Mouse (Mus musculus): Measurements from ENCODE around the gene Ankrd16. TPM values are rescaled to one million over a fixed set of nuclear protein-coding genes. Genes with fewer than 3 reads are reported as not detected.

Gene Ankrd16
- polyA plus RNA-seq, 1 experiment = not detected

DNA sequence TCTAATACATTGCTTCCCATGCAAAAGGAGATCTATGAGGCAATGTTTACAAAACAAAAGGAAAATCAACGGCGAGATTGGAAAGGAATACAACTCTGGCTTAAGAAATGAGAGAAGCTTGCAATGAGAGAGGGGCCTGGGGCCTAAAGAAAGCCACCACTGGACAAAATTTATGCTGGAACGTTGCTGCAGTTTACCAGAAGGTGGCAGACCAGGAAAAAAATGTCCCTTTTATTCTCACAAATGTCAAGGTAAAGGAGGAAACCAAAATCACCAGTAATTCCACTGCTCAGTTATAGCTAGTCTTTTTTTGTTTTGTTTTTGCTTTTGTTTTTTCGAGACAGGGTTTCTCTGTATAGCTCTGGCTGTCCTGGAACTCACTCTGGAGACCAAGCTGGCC, 17.0 kb downstream of the Ankrd16 start:
- no peaks in the 10 kb centered on the region for H3K4me1 ChIP-seq (ENCODE audit: control insufficient read depth, insufficient read depth, low read length)
- 69% methylated on average over 4 of the region's 4 CpGs for WGBS
- TF ChIP-seq CTCF (IDR thresholded peaks at IDR 0.05; ENCODE audit: insufficient read depth, low read depth, low read length) = no peak
- TF ChIP-seq POLR2A (IDR thresholded peaks at IDR 0.05; ENCODE audit: insufficient read depth, low read depth, low read length) = no peak
- H3K4me3 ChIP-seq (ENCODE audit: insufficient read depth, low read depth, low read length) = no peak overlapping the region
- no peak overlapping the region for H3K27ac ChIP-seq (ENCODE audit: insufficient read depth, low read depth, low read length)

DNA sequence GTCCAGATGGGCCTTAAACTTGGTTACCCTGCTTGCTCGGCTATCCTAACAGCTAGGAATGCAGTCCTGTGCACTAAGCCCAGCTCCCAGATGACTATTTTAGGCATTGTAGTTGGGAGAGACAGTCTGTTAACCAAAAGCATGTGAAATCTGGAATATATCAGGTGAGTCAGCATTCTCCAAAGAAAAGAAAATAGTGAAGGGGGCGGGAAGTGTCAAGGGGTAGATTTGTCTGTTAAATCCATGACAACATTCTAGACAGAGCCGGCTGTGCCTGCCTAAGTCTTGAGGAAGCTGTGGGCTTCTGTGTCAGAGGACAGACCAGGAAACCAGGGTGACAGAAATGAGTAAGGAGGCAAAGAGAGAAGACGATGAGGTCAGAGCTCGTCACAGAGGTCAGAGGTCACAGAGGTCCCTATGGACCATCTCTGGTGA, 20.3 kb downstream of the Ankrd16 start:
- no peaks in the 10 kb centered on the region for H3K4me1 ChIP-seq (ENCODE audit: control insufficient read depth, insufficient read depth, low read length)
- TF ChIP-seq POLR2A (IDR thresholded peaks at IDR 0.05; ENCODE audit: insufficient read depth, low read depth, low read length) (no peak), CTCF (IDR thresholded peaks at IDR 0.05; ENCODE audit: insufficient read depth, low read depth, low read length) (no peak)
- 77% methylated on average over 5 of the region's 5 CpGs for WGBS
- H3K4me3 ChIP-seq (ENCODE audit: insufficient read depth, low read depth, low read length) = no peak overlapping the region
- H3K27ac ChIP-seq (ENCODE audit: insufficient read depth, low read depth, low read length) = no peak overlapping the region

DNA sequence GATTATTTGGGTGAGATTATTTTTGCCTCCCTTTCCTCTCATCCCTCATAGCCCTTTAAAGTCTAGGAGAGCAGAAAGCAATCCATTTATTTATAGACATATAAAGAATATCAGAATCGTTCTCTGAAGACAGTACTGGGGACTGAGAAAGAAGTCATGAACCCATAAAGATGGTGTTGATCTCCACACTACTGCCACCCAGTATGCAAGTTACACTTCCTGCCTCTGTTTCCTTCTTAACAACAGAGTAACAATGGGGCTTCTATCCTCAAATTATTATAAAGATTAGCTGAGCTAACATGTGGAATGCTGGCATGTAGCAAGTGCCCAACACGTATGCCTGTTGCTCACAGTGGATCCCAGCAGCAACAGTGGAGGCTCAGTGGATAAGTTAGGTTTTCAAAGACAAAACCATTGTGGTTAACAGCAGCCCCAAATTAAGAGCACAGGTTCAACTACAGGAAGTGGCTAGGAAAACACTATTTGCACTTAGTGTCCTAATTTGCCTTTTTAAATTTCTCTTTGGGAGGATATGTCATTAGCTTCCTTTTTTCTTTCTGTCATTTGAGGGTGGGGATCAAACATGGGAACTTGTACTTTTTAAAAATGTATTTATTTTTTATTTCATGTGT, 23.7 kb downstream of the Ankrd16 start:
- WGBS = 88% methylated on average over 2 of the region's 2 CpGs
- no peaks in the 10 kb centered on the region for H3K4me1 ChIP-seq (ENCODE audit: control insufficient read depth, insufficient read depth, low read length)
- no peak overlapping the region for H3K4me3 ChIP-seq (ENCODE audit: insufficient read depth, low read depth, low read length)
- TF ChIP-seq CTCF (IDR thresholded peaks at IDR 0.05; ENCODE audit: insufficient read depth, low read depth, low read length) (no peak), POLR2A (IDR thresholded peaks at IDR 0.05; ENCODE audit: insufficient read depth, low read depth, low read length) (no peak)
- no peak overlapping the region for H3K27ac ChIP-seq (ENCODE audit: insufficient read depth, low read depth, low read length)

Other genes starting within 250 kb of the Ankrd16 start
- not detected in 2 replicates for gene Pfkfb3, start 223.8 kb upstream of the Ankrd16 start, polyA plus RNA-seq (2012; ENCODE audit: insufficient read depth, insufficient read length, low replicate concordance, missing spikeins)
- not detected in 2 replicates for gene Rbm17, start 173.7 kb upstream of the Ankrd16 start, polyA plus RNA-seq (2012; ENCODE audit: insufficient read depth, insufficient read length, low replicate concordance, missing spikeins)
- gene Gm17490, start 151.6 kb upstream of the Ankrd16 start, polyA plus RNA-seq (2012; ENCODE audit: insufficient read depth, insufficient read length, low replicate concordance, missing spikeins) = not detected in 2 replicates
- not detected in 2 replicates for gene Il2ra, start 135.1 kb upstream of the Ankrd16 start, polyA plus RNA-seq (2012; ENCODE audit: insufficient read depth, insufficient read length, low replicate concordance, missing spikeins)
- gene Il15ra, start 72.6 kb upstream of the Ankrd16 start, polyA plus RNA-seq (2012; ENCODE audit: insufficient read depth, insufficient read length, low replicate concordance, missing spikeins) = not detected in 2 replicates
- not detected in 2 replicates for gene Fbh1, start 294 bp upstream of the Ankrd16 start, polyA plus RNA-seq (2012; ENCODE audit: insufficient read depth, insufficient read length, low replicate concordance, missing spikeins)